Mouse (Mus musculus): Measurements from ENCODE around the gene Zfyve19.

Gene Zfyve19

GRCm38 (mm10) chr2:119208344-119209175 lies at the start of gene Zfyve19, which contains the start of gene Dnajc17:
Gene Zfyve19, plus strand, starts transcription at chr2:119208617.
Gene Dnajc17, minus strand, starts transcription at chr2:119208795.
- peak; percentile 97 for DNase-seq

DNA sequence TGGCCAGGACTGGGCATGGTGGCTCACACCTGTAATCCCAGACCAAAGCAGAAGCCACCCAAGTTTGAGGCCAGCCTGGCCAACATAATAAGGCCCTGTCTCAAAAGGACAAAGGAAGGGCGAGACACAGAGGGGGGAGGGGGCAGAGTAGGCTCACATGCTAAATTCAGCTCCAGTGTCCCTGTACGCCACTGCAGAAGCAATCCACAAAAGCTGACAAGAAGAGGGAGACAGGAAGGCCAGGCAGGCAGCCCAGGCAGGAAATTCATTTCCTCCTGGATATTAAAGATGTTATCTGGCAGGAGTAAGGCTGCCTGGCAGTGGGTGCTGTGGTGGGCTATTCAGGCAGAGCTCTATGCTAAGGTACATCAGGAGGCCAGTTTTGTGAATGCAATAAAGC lies 47.2 kb upstream of the Zfyve19 start:
- peak; percentile 67 for DNase-seq

GRCm38 (mm10) chr2:119163135-119163534 lies 45.3 kb upstream of the Zfyve19 start:
- DNase-seq, result no peak

DNA sequence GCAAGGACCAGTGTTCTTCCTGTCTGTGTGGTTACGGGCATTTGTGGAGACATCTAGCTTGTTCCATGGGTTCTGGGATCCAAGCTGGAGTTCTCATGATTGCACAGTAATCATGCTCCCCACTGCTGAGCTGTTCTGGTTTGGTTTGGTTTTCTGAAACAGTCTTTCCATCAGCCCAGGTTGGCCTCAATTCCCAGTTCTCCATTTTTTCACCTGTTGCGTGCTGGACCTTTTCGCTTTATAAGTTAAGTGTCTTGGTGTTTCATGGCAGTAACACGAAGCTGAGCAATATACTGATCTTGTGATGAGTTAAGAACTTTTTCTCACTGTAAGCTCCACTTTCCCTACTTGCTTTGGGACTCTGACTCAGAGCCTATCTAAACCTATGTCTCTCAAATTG lies 44.4 kb upstream of the Zfyve19 start:
- no peak for DNase-seq

- no peak for DNase-seq
Measured at GRCm38 (mm10) chr2:119165401-119165800, 43.0 kb upstream of the Zfyve19 start.

DNA sequence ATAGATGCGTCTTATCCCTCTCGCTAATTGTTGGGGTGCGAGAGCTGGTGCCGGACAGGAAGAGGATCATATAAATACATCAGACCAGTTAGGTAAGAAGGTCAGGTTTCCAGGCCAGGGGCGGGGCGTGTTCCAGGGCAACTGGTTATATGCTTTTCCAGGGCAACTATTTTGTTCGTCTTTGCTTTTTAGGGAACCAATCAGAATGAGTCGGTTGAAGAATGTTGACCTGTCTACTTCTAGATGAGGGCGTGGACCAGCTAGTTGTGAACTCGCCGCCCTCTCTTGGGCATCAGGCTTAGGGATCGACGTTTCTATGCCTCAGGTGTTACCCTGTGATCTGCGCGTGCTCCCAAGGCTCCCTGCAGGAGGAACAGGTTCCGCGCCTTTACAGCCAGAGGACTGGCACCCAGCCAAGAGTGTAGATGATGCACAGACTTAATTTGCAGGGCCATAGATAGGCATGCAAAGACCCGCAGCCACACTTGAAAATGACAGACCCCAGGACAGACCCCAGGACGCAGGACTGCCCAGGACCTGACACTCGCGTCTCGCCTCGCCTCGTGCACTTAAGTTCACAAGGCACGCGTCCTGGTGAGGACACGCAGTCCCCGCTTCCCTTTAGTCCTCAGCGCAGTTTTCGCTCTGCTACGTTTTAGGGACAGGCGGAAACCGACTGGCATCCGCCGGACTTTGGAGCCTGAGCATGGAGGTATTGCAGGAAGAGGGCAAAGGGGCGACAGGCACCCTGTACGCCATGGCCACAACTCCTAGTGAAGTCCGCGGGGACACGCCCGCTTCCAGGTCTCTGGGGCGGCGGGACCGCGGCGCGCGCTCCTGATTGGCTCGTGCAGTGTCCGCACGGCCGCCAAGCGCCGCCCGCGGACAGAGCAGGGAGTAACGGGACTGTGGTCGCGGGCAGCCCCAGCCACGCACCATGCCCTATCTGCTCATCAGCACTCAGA lies 41.2 kb upstream of the Zfyve19 start, which contains the start of gene Gchfr:
Gene Gchfr (plus strand): TSS at position 873 of the 965 bp plus-strand sequence.
- DNase-seq, result peak; percentile 86

DNA sequence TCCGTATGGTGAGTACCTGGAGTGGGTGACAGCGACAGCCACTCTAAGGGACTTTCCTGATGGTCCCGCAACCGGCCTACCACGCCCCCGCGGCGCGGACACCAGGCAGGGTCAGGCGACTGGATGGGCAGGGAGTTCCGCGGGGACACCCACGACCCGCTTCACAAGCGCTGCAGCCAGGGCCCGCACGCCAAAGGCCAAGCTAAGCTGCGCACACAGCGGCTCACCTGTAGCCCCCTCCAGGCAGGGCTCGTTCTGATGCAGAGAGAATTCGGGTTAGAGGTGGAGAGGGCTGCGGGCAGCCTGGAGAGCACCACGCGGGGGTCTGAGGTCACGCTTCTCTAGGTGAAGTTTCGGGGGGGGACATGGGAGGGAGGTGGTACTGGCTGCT lies 40.6 kb upstream of the Zfyve19 start:
- DNase-seq, result no peak

- DNase-seq, result no peak
Measured at GRCm38 (mm10) chr2:119170282-119170681, 38.1 kb upstream of the Zfyve19 start.

- DNase-seq, result peak; percentile 59
Measured at GRCm38 (mm10) chr2:119171574-119171973, 36.8 kb upstream of the Zfyve19 start.

DNA sequence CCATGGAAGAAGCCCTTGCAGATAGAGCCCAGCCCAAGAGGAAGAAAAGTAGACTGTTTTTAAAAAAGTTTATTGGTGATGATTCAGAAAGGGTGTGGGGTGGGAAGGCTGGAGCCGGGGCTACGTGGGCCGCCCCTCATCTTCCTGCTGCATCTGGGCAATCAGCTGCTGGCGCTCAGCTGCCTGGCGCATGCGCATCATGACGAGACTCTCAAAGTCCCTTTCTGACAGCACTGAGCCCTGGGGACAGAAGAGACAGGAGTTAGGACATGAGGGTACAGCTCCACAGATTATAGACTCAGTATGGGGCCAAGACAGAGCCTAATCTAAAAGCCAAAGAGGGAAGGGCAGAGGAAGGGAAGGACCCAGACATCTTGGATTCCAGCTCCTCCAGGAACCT lies 36.0 kb upstream of the Zfyve19 start:
- no peak for DNase-seq

- DNase-seq, result peak; percentile 92
Measured at GRCm38 (mm10) chr2:119172862-119173576, 35.4 kb upstream of the Zfyve19 start.

GRCm38 (mm10) chr2:119173991-119174651 lies 34.3 kb upstream of the Zfyve19 start, which contains the start of gene Gm14137:
Gene Gm14137, plus strand, starts transcription at chr2:119174509.
- no peak for DNase-seq

DNA sequence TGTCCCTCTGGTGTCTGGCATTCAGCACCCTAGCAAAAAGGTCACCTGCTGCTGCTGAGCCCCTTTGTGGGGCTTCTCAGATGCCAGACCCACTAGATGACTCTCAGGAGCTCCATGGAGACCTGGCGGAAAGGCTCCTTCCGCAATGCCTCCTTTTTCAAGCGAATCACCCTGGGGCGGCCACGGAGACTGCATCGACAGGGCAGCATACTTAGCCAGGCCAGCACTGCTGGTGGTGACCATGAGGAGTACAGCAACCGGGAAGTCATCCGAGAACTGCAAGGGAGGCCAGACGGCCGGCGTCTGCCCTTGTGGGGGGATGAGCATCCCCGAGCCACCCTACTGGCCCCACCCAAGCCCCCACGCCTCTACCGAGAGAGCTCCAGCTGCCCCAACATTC lies 33.6 kb upstream of the Zfyve19 start:
- DNase-seq, result peak; percentile 31

- DNase-seq, result peak; percentile 53
Measured at GRCm38 (mm10) chr2:119175614-119176013, 32.8 kb upstream of the Zfyve19 start.

DNA sequence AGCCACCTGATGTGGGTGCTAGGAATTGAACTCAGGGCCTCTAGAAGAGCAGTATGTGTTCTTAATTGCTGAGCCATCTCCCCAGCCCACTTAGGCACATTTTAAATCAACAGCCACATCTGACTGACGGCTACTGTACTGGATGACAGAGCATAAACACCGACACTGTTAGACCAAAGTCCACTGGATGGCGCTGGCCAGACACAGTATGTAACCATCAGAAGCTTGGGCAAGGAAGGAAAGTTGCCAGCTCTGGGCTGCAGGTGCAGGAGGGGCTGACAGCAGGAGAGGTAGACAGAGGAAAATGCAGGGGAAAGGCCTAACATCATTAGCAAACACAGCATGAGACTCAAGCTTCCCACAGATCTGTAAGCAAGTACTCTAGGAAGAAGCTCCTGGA lies 31.7 kb upstream of the Zfyve19 start:
- no peak for DNase-seq

GRCm38 (mm10) chr2:119177384-119177939 lies 31.0 kb upstream of the Zfyve19 start:
- DNase-seq, result no peak

- DNase-seq, result no peak
Measured at GRCm38 (mm10) chr2:119182914-119183313, 25.5 kb upstream of the Zfyve19 start.

GRCm38 (mm10) chr2:119189029-119189710 lies 19.2 kb upstream of the Zfyve19 start:
- DNase-seq, result peak; percentile 90

- DNase-seq, result no peak
Measured at GRCm38 (mm10) chr2:119190969-119191368, 17.4 kb upstream of the Zfyve19 start.

- DNase-seq, result no peak
Measured at GRCm38 (mm10) chr2:119194140-119194539, 14.3 kb upstream of the Zfyve19 start.
